Mouse (Mus musculus): Measurements from ENCODE around the gene Prkce. TPM values are rescaled to one million over a fixed set of nuclear protein-coding genes. Genes with fewer than 3 reads are reported as not detected.

Gene Prkce
- polyA plus RNA-seq, 1 experiment from 2014 or later, result 35.7 TPM

GRCm38 (mm10) chr17:86398226-86398625 lies 230.6 kb downstream of the Prkce start:
- Histone ChIP-seq H3K27me3 (replicated peaks; ENCODE audit: control insufficient read depth, insufficient read depth, low read length) (no peaks in the 10 kb centered on the region), H3K27ac (ENCODE audit: low read depth, low read length) (no peak overlapping the region), H3K4me3 (ENCODE audit: low read length) (no peak overlapping the region), H3K9me3 (ENCODE audit: control insufficient read depth, low read length) (no peaks in the 10 kb centered on the region), H3K36me3 (ENCODE audit: control insufficient read depth, insufficient read depth, low read length) (no peaks in the 10 kb centered on the region), H3K4me1 (ENCODE audit: control insufficient read depth, insufficient read depth, low read depth, low read length) (no peaks in the 10 kb centered on the region), H3K4me2 (ENCODE audit: low read length) (no peak overlapping the region), H3K9ac (ENCODE audit: low read depth, low read length) (no peak overlapping the region)
- WGBS, result 100% methylated on average over 1 of the region's 1 CpGs
- ATAC-seq, result no peak

- Histone ChIP-seq H3K9me3 (ENCODE audit: control insufficient read depth, low read length) (no peaks in the 10 kb centered on the region), H3K4me1 (ENCODE audit: control insufficient read depth, insufficient read depth, low read depth, low read length) (peaks cover 10% of the 10 kb centered on the region), H3K9ac (ENCODE audit: low read depth, low read length) (no peak overlapping the region), H3K27ac (ENCODE audit: low read depth, low read length) (no peak overlapping the region), H3K27me3 (replicated peaks; ENCODE audit: control insufficient read depth, insufficient read depth, low read length) (no peaks in the 10 kb centered on the region), H3K4me3 (ENCODE audit: low read length) (no peak overlapping the region), H3K36me3 (ENCODE audit: control insufficient read depth, insufficient read depth, low read length) (no peaks in the 10 kb centered on the region), H3K4me2 (ENCODE audit: low read length) (no peak overlapping the region)
- 45% methylated on average over 4 of the region's 4 CpGs for WGBS
- no peak; the same call in 1 of the 2 replicates for ATAC-seq
These were observed 232.4 kb downstream of the Prkce start for GRCm38 (mm10) chr17:86400032-86400431.

DNA sequence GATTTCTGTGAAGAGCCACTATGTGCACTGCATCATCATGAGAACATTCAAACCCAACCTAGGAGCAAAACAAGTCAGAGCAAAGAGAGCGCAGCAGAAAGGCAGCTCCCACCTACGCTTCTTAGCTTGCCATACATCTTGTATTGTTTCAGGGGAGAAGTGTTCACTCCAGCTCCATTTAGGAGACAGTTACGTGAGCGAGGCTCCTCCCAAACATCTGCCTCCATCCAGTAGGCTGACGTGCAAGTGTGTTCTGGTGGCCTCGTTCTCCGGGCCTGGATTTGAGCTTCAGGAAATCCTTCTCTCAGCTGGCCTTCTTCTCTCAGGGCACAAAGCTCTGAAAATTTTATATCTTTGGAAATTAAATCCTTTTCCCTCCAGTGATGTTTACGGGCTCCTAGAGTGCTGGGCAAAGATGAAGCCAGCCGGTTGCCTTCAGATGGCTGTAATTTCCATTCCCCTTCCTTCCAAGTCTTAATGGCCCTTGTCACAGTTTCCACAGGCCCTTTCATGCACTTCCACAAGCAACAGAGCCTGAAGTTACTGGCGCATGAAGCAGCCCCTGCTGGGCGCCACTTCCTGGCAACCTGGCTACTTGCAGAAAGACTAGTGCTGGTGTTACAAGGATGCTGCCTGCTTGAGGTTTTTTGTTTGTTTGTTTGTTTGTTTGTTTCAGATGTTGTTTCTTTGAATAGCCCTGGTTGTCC lies 237.4 kb downstream of the Prkce start:
- Histone ChIP-seq H3K4me3 (ENCODE audit: low read length) (no peak overlapping the region), H3K9me3 (ENCODE audit: control insufficient read depth, low read length) (no peaks in the 10 kb centered on the region), H3K4me1 (ENCODE audit: control insufficient read depth, insufficient read depth, low read depth, low read length) (peaks cover 14% of the 10 kb centered on the region), H3K4me2 (ENCODE audit: low read length) (no peak overlapping the region; the same call in 1 of the 2 replicates), H3K27me3 (replicated peaks; ENCODE audit: control insufficient read depth, insufficient read depth, low read length) (no peaks in the 10 kb centered on the region), H3K27ac (ENCODE audit: low read depth, low read length) (peak overlapping the region; percentile 58), H3K9ac (ENCODE audit: low read depth, low read length) (no peak overlapping the region), H3K36me3 (ENCODE audit: control insufficient read depth, insufficient read depth, low read length) (no peaks in the 10 kb centered on the region)
- 49% methylated on average over 11 of the region's 11 CpGs for WGBS
- peak; percentile 59 for ATAC-seq

GRCm38 (mm10) chr17:86405644-86406043 lies 238.1 kb downstream of the Prkce start:
- Histone ChIP-seq H3K4me2 (ENCODE audit: low read length) (no peak overlapping the region), H3K27me3 (replicated peaks; ENCODE audit: control insufficient read depth, insufficient read depth, low read length) (no peaks in the 10 kb centered on the region), H3K36me3 (ENCODE audit: control insufficient read depth, insufficient read depth, low read length) (no peaks in the 10 kb centered on the region), H3K27ac (ENCODE audit: low read depth, low read length) (no peak overlapping the region; the same call in 1 of the 2 replicates), H3K4me3 (ENCODE audit: low read length) (no peak overlapping the region), H3K9me3 (ENCODE audit: control insufficient read depth, low read length) (no peaks in the 10 kb centered on the region), H3K4me1 (ENCODE audit: control insufficient read depth, insufficient read depth, low read depth, low read length) (peaks cover 21% of the 10 kb centered on the region), H3K9ac (ENCODE audit: low read depth, low read length) (no peak overlapping the region)
- 82% methylated on average over 8 of the region's 8 CpGs for WGBS
- no peak for ATAC-seq

- Histone ChIP-seq H3K4me2 (ENCODE audit: low read length) (no peak overlapping the region), H3K9me3 (ENCODE audit: control insufficient read depth, low read length) (no peaks in the 10 kb centered on the region), H3K9ac (ENCODE audit: low read depth, low read length) (no peak overlapping the region), H3K27me3 (replicated peaks; ENCODE audit: control insufficient read depth, insufficient read depth, low read length) (no peaks in the 10 kb centered on the region), H3K27ac (ENCODE audit: low read depth, low read length) (no peak overlapping the region), H3K36me3 (ENCODE audit: control insufficient read depth, insufficient read depth, low read length) (no peaks in the 10 kb centered on the region), H3K4me3 (ENCODE audit: low read length) (no peak overlapping the region), H3K4me1 (ENCODE audit: control insufficient read depth, insufficient read depth, low read depth, low read length) (peaks cover 30% of the 10 kb centered on the region)
- 81% methylated on average over 8 of the region's 8 CpGs for WGBS
- no peak for ATAC-seq
These were observed 240.5 kb downstream of the Prkce start for GRCm38 (mm10) chr17:86407921-86408613.

- no peak for ATAC-seq
- WGBS, result 87% methylated on average over 5 of the region's 5 CpGs
- peaks cover 30% of the 10 kb centered on the region for H3K4me1 ChIP-seq (ENCODE audit: control insufficient read depth, insufficient read depth, low read depth, low read length)
These were observed 241.0 kb downstream of the Prkce start for GRCm38 (mm10) chr17:86408614-86409006.

DNA sequence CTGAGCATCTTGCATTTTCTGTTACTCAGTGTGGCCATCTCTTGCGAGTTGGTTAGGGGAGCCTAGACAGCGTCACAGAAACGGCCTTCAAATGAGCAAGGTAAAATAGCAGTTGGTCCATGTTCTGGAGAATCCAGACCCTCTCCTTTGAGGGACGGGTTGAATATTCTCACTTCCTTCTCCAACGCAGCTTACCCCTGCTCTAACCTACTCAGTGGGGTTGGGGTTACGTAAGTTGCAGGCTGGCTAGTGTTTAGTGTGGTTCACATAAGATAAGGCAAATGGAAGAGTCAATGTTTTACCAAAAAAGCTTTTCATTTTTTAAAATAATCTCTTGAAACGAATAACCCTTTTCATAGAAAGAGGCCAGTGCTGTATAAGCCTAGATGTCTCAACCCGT lies 241.9 kb downstream of the Prkce start:
- Histone ChIP-seq H3K9me3 (ENCODE audit: control insufficient read depth, low read length) (no peaks in the 10 kb centered on the region), H3K4me1 (ENCODE audit: control insufficient read depth, insufficient read depth, low read depth, low read length) (peaks cover 27% of the 10 kb centered on the region), H3K4me2 (ENCODE audit: low read length) (no peak overlapping the region), H3K27me3 (replicated peaks; ENCODE audit: control insufficient read depth, insufficient read depth, low read length) (no peaks in the 10 kb centered on the region), H3K36me3 (ENCODE audit: control insufficient read depth, insufficient read depth, low read length) (no peaks in the 10 kb centered on the region), H3K9ac (ENCODE audit: low read depth, low read length) (no peak overlapping the region), H3K4me3 (ENCODE audit: low read length) (no peak overlapping the region), H3K27ac (ENCODE audit: low read depth, low read length) (no peak overlapping the region)
- 95% methylated on average over 8 of the region's 8 CpGs for WGBS
- ATAC-seq, result no peak

More at GRCm38 (mm10) chr17:86408614-86409006, 241.0 kb downstream of the Prkce start:
- H3K4me3 ChIP-seq (ENCODE audit: low read length), result no peak overlapping the region
- H3K4me2 ChIP-seq (ENCODE audit: low read length), result no peak overlapping the region
- H3K36me3 ChIP-seq (ENCODE audit: control insufficient read depth, insufficient read depth, low read length), result no peaks in the 10 kb centered on the region
- no peak overlapping the region for H3K9ac ChIP-seq (ENCODE audit: low read depth, low read length)
- H3K27ac ChIP-seq (ENCODE audit: low read depth, low read length), result no peak overlapping the region
- H3K27me3 ChIP-seq (replicated peaks; ENCODE audit: control insufficient read depth, insufficient read depth, low read length), result no peaks in the 10 kb centered on the region
- H3K9me3 ChIP-seq (ENCODE audit: control insufficient read depth, low read length), result no peaks in the 10 kb centered on the region

- H3K27ac ChIP-seq (ENCODE audit: low read depth, low read length), result no peak overlapping the region
- H3K9ac ChIP-seq (ENCODE audit: low read depth, low read length), result no peak overlapping the region
- WGBS, result 30% methylated on average over 12 of the region's 12 CpGs
- no peaks in the 10 kb centered on the region for H3K36me3 ChIP-seq (ENCODE audit: control insufficient read depth, insufficient read depth, low read length)
- no peak overlapping the region for H3K4me3 ChIP-seq (ENCODE audit: low read length)
- H3K9me3 ChIP-seq (ENCODE audit: control insufficient read depth, low read length), result no peaks in the 10 kb centered on the region
- H3K4me1 ChIP-seq (ENCODE audit: control insufficient read depth, insufficient read depth, low read depth, low read length), result peaks cover 23% of the 10 kb centered on the region
- peak; percentile 41 for ATAC-seq
- no peaks in the 10 kb centered on the region for H3K27me3 ChIP-seq (replicated peaks; ENCODE audit: control insufficient read depth, insufficient read depth, low read length)
- H3K4me2 ChIP-seq (ENCODE audit: low read length), result no peak overlapping the region
These were observed 242.9 kb downstream of the Prkce start for GRCm38 (mm10) chr17:86410496-86410895.

- H3K9me3 ChIP-seq (ENCODE audit: control insufficient read depth, low read length), result no peaks in the 10 kb centered on the region
- peaks cover 32% of the 10 kb centered on the region for H3K4me1 ChIP-seq (ENCODE audit: control insufficient read depth, insufficient read depth, low read depth, low read length)
- no peak overlapping the region for H3K9ac ChIP-seq (ENCODE audit: low read depth, low read length)
- H3K4me3 ChIP-seq (ENCODE audit: low read length), result no peak overlapping the region
- H3K27ac ChIP-seq (ENCODE audit: low read depth, low read length), result no peak overlapping the region
- H3K27me3 ChIP-seq (replicated peaks; ENCODE audit: control insufficient read depth, insufficient read depth, low read length), result no peaks in the 10 kb centered on the region
- ATAC-seq, result no peak
- H3K4me2 ChIP-seq (ENCODE audit: low read length), result no peak overlapping the region
- H3K36me3 ChIP-seq (ENCODE audit: control insufficient read depth, insufficient read depth, low read length), result no peaks in the 10 kb centered on the region
- WGBS, result 50% methylated on average over 6 of the region's 6 CpGs
These were observed 244.6 kb downstream of the Prkce start for GRCm38 (mm10) chr17:86412141-86412540.
